Mouse (Mus musculus): ENCODE measurements around the gene Mars. TPM values are rescaled to one million over a fixed set of nuclear protein-coding genes. Genes with fewer than 3 reads are reported as not detected.

Mars gene
- polyA plus RNA-seq, 1 experiment from 2014 or later = 115 TPM

- H3K4me2 ChIP-seq = no peak overlapping the region
- H3K27me3 ChIP-seq (replicated peaks) = 0 out of 2 replicates have a peak, but pooled peaks cover 5% of the 10 kb centered on the region
- WGBS = 67% methylated on average over 4 of the region's 4 CpGs
- no peaks in the 10 kb centered on the region for H3K36me3 ChIP-seq
- no peak overlapping the region for H3K9ac ChIP-seq (replicated peaks)
- H3K4me3 ChIP-seq (replicated peaks) = no peak overlapping the region
- peaks cover 8% of the 10 kb centered on the region; the same call in 1 of the 2 replicates for H3K4me1 ChIP-seq
- no peaks in the 10 kb centered on the region for H3K9me3 ChIP-seq (replicated peaks)
- no peak for ATAC-seq (ENCODE audit: low FRiP score)
- no peak overlapping the region for H3K27ac ChIP-seq (replicated peaks)
Measured at GRCm38 (mm10) chr10:127348957-127349356, 37.4 kb upstream of the Mars start.

- Histone ChIP-seq H3K27me3 (replicated peaks) (peaks cover 19% of the 10 kb centered on the region), H3K4me1 (peaks cover 23% of the 10 kb centered on the region), H3K27ac (replicated peaks) (no peak overlapping the region), H3K4me3 (replicated peaks) (no peak overlapping the region), H3K36me3 (no peaks in the 10 kb centered on the region), H3K4me2 (no peak overlapping the region), H3K9ac (replicated peaks) (no peak overlapping the region), H3K9me3 (replicated peaks) (no peaks in the 10 kb centered on the region)
- WGBS = 90% methylated on average over 3 of the region's 3 CpGs
- no peak for ATAC-seq (ENCODE audit: low FRiP score)
Measured at GRCm38 (mm10) chr10:127346173-127346572, 34.6 kb upstream of the Mars start.

- Histone ChIP-seq H3K4me1 (peaks cover 38% of the 10 kb centered on the region), H3K4me3 (replicated peaks) (no peak overlapping the region), H3K4me2 (no peak overlapping the region), H3K9ac (replicated peaks) (no peak overlapping the region), H3K27me3 (replicated peaks) (peaks cover 32% of the 10 kb centered on the region), H3K27ac (replicated peaks) (no peak overlapping the region), H3K9me3 (replicated peaks) (no peaks in the 10 kb centered on the region), H3K36me3 (no peaks in the 10 kb centered on the region)
- WGBS = 77% methylated on average over 3 of the region's 3 CpGs
- ATAC-seq (ENCODE audit: low FRiP score) = no peak
Measured at GRCm38 (mm10) chr10:127343029-127343428, 31.4 kb upstream of the Mars start.

- Histone ChIP-seq H3K27me3 (replicated peaks) (peaks cover 32% of the 10 kb centered on the region), H3K36me3 (no peaks in the 10 kb centered on the region), H3K4me3 (replicated peaks) (peak within 1 kb of the TSS; percentile 39), H3K4me1 (peaks cover 38% of the 10 kb centered on the region), H3K27ac (replicated peaks) (peak within 1 kb of the TSS; percentile 72), H3K9ac (replicated peaks) (0 out of 2 replicates have a peak within 1 kb of the TSS, but pooled peaks have one; percentile 28), H3K9me3 (replicated peaks) (no peaks in the 10 kb centered on the region), H3K4me2 (peak within 1 kb of the TSS; percentile 67)
- peak; percentile 30; the same call in 1 of the 2 replicates for ATAC-seq (ENCODE audit: low FRiP score)
- under 1% methylated on average over 29 of the region's 29 CpGs for whole genome bisulfite sequencing
Measured at GRCm38 (mm10) chr10:127341891-127342639, 30.5 kb upstream of the Mars start, which contains the start of gene Gli1. Gene Gli1 (minus strand): TSS chr10:127341974.

- Histone ChIP-seq H3K4me2 (peak overlapping the region; percentile 67), H3K27me3 (replicated peaks) (peaks cover 32% of the 10 kb centered on the region), H3K4me1 (peaks cover 38% of the 10 kb centered on the region), H3K9me3 (replicated peaks) (no peaks in the 10 kb centered on the region), H3K4me3 (replicated peaks) (peak overlapping the region; percentile 39), H3K36me3 (no peaks in the 10 kb centered on the region), H3K27ac (replicated peaks) (peak overlapping the region; percentile 54; the same call in 1 of the 2 replicates), H3K9ac (replicated peaks) (0 out of 2 replicates have a peak overlapping the region, but pooled peaks have one; percentile 2)
- no peak for ATAC-seq (ENCODE audit: low FRiP score)
- 0% methylated on average over 10 of the region's 11 CpGs for WGBS
Measured at GRCm38 (mm10) chr10:127341360-127341690, 29.7 kb upstream of the Mars start.

- 1% methylated on average over 27 of the region's 27 CpGs for WGBS
- Histone ChIP-seq H3K4me1 (peaks cover 38% of the 10 kb centered on the region), H3K36me3 (no peaks in the 10 kb centered on the region), H3K4me3 (replicated peaks) (peak overlapping the region; percentile 39), H3K4me2 (peak overlapping the region; percentile 67), H3K27ac (replicated peaks) (peak overlapping the region; percentile 72), H3K27me3 (replicated peaks) (peaks cover 32% of the 10 kb centered on the region), H3K9ac (replicated peaks) (0 out of 2 replicates have a peak overlapping the region, but pooled peaks have one; percentile 4), H3K9me3 (replicated peaks) (no peaks in the 10 kb centered on the region)
- no peak for ATAC-seq (ENCODE audit: low FRiP score)
Measured at GRCm38 (mm10) chr10:127340577-127341359, 29.2 kb upstream of the Mars start.

- Histone ChIP-seq H3K9ac (replicated peaks) (0 out of 2 replicates have a peak overlapping the region, but pooled peaks have one; percentile 14), H3K4me3 (replicated peaks) (peak overlapping the region; percentile 39), H3K4me1 (peaks cover 38% of the 10 kb centered on the region), H3K4me2 (peak overlapping the region; percentile 67), H3K9me3 (replicated peaks) (no peaks in the 10 kb centered on the region), H3K27me3 (replicated peaks) (peaks cover 32% of the 10 kb centered on the region), H3K36me3 (no peaks in the 10 kb centered on the region), H3K27ac (replicated peaks) (peak overlapping the region; percentile 72)
- WGBS = 1% methylated on average over 42 of the region's 42 CpGs
- no peak for ATAC-seq (ENCODE audit: low FRiP score)
Measured at GRCm38 (mm10) chr10:127339683-127340576, 28.3 kb upstream of the Mars start.

- H3K4me3 ChIP-seq (replicated peaks) = peak overlapping the region; percentile 39
- H3K27me3 ChIP-seq (replicated peaks) = peaks cover 32% of the 10 kb centered on the region
- H3K4me1 ChIP-seq = peaks cover 38% of the 10 kb centered on the region
- H3K4me2 ChIP-seq = peak overlapping the region; percentile 67
- no peaks in the 10 kb centered on the region for H3K9me3 ChIP-seq (replicated peaks)
- no peaks in the 10 kb centered on the region for H3K36me3 ChIP-seq
- 0% methylated on average over 26 of the region's 31 CpGs for WGBS
- H3K9ac ChIP-seq (replicated peaks) = 0 out of 2 replicates have a peak overlapping the region, but pooled peaks have one; percentile 14
- peak; percentile 76; the same call in 1 of the 2 replicates for ATAC-seq (ENCODE audit: low FRiP score)
- H3K27ac ChIP-seq (replicated peaks) = peak overlapping the region; percentile 72
Measured at GRCm38 (mm10) chr10:127338930-127339682, 27.5 kb upstream of the Mars start.

- Histone ChIP-seq H3K27ac (replicated peaks) (no peak overlapping the region), H3K4me3 (replicated peaks) (no peak overlapping the region), H3K4me2 (no peak overlapping the region), H3K9me3 (replicated peaks) (no peaks in the 10 kb centered on the region), H3K4me1 (peaks cover 38% of the 10 kb centered on the region), H3K36me3 (no peaks in the 10 kb centered on the region), H3K9ac (replicated peaks) (no peak overlapping the region), H3K27me3 (replicated peaks) (peaks cover 32% of the 10 kb centered on the region)
- 87% methylated on average over 6 of the region's 6 CpGs for WGBS
- no peak for ATAC-seq (ENCODE audit: low FRiP score)
Measured at GRCm38 (mm10) chr10:127337536-127338099, 26.0 kb upstream of the Mars start.

- H3K9ac ChIP-seq (replicated peaks) = no peak overlapping the region
- H3K9me3 ChIP-seq (replicated peaks) = no peaks in the 10 kb centered on the region
- no peaks in the 10 kb centered on the region for H3K36me3 ChIP-seq
- ATAC-seq (ENCODE audit: low FRiP score) = no peak
- H3K27me3 ChIP-seq (replicated peaks) = peaks cover 25% of the 10 kb centered on the region
- WGBS = 75% methylated on average over 5 of the region's 5 CpGs
- no peak overlapping the region for H3K4me2 ChIP-seq
- H3K4me3 ChIP-seq (replicated peaks) = no peak overlapping the region
- no peak overlapping the region for H3K27ac ChIP-seq (replicated peaks)
- peaks cover 31% of the 10 kb centered on the region for H3K4me1 ChIP-seq
Measured at GRCm38 (mm10) chr10:127336952-127337351, 25.4 kb upstream of the Mars start.
